Mouse (Mus musculus): Measurements from ENCODE around the gene Ikzf3. TPM values are rescaled to one million over a fixed set of nuclear protein-coding genes. Genes with fewer than 3 reads are reported as not detected.

The Ikzf3 gene
- polyA plus RNA-seq, 1 experiment: 0.82 TPM

DNA sequence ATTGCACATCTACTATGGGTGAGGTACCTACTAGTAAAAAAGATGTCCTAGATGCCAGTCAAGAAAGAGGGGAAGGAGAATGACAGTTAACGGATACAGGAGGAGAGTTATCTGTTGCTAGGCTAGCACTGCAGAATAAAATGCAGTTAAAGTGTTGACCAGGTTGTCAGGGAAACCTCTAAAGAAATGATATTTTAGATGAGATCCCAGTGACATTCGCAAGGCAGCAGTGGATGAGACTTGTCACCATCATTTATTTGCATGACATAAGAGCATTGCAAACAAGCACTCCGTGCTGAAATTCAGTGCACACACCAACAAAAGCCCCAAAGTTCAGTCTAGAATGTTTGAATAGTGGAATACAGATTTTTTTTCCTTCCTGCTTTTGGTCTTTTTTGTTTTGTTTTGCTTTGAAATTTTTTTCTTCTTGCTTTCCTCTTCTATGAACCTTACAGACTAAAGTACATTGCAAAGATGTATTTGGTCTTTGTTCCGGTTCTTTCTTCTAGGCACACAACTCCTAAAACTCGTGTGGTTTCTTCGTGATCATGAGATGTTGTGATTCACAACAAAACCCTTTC lies 32.4 kb downstream of the Ikzf3 start:
- no peak for DNase-seq (ENCODE audit: low read depth)

DNA sequence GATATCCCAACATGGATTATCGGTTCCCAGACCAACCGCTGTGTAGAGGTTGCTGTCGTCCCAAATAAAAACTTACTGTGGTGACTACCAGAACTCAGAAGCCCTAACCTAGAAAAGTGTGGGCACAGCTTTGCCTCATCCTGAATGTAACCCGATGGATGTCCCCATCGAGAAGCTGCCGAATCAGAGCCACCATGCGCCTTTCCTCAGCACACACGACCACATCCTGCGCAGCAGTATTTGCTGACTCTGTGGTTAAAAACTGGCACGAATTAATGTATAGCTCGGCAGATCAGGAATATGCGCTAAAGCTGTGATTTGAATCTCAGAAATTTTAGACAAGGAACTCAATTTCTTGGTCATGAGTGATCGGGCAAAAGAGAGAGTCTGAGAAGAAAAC lies 33.0 kb downstream of the Ikzf3 start:
- no peak for DNase-seq (ENCODE audit: low read depth)

DNA sequence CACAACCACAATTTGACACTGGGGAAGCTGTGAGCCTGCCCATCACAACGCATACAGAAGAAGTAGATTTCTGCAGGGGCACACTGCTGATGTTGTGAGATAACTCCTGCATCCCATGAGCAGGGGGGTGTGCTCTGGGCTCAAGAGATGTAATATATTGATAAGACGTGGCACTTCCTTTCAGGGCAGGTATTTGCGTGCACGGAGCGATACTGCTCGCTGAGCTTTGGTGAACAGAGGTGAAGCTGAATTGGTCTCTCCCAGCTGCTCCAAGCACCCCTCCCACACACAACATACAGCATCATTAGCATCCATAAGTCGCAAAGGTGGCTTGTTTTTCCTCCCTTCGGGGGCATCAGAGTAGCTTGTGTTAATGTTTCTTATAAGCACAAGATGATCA lies 35.7 kb downstream of the Ikzf3 start:
- no peak for DNase-seq (ENCODE audit: low read depth)

DNA sequence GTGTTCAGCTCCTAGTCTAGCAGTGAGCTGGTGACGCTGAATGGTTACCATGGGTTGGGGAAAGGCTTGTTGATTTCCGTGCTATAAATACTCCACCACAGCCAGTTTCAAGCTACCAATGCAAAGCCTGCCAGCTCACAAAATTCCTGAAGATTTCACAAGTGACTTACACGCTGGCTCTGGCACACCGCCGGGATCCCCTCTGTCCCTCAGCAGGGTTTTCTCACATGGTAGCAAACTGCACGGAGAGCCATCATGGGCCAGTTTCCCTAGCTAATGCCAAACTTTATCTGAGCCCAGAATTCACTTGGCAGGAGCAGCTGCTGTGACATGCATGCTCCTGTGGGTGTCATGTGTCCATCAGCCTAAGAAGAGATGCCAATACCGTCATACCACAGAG lies 36.4 kb downstream of the Ikzf3 start:
- no peak for DNase-seq (ENCODE audit: low read depth)

DNA sequence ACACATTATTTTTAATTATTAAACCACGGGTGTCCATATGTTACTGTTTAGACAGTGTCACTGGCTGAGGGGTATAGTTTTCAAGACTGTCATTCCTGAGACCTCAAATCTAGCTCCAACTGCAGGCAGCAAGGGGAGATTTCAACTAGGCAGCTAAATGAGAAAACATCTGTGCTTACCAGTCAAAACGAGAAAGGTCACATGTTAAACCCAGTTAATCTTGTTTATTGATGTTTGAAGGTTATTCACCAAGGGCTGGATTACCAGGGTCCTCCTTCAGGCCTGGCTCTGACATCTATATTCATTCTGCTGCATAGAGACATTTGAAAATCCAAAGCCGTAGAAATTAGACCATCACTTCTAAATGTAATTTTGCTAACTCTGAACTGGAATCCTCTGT lies 40.9 kb downstream of the Ikzf3 start:
- no peak for DNase-seq (ENCODE audit: low read depth)

DNA sequence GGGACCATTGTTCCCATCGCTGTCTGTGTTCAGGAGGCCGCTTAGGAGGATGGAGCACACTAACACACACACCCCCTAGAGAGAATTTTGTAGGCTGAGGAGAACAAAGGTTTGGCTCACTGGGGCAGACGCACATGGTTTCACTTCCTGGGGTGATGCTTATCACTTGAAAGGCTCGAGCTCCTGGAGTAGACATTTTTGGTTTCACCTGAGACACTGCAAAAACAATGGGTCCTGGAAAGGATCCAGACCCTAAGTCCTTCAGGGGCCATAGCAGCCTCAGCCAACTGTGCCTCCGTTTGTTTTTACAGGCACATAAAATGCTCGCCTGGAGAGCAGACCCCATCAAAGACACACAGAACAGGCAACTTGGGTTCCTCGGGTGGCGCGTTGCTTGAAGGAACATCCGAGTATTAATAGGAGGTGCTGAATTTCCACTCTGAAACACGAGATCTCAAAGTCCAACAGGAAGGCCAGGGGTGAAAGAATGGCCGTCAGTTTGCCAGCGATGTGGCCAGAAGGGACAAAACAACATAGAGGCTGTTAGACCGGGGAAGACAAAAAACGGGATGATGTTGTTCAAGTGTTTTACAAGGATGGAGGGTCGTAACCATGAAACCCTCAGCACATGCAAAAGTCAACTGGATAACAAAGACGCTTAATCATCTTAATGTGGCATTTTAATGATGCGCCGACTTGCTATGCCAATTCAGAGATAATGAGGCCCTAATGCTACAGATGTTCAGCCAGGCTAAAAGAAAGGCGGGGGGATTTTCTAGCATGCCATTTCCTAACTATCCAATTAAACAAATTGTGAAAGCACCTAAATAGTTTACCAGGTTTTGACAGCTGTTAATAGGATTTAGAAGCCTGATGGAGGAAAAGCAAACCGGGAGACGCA lies 48.2 kb downstream of the Ikzf3 start:
- no peak for DNase-seq (ENCODE audit: low read depth)

DNA sequence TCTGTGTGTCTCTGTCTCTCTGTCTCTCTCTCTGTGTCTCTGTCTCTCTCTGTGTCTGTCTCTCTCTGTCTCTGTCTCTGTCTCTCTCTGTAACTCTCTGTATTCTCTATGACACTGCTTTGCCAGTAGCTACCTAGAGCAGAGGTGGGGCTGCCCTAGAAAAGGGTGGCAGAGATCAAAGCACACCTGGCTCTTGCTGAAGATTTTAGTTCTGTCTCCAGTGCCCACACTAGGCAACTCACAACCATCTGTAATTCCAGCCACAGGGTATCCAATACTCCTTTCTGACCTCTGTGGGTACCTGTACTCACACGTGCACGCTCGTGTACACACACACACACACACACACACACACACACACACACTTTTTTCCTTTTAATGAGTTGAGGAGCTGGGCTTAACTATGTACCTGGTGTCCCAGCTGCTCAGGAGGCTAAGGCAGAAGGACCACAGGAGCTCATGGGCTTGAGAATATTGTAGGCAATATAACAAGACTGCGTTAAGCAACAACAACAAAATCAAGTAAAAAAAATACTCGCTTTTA lies 50.6 kb downstream of the Ikzf3 start:
- DNase-seq (ENCODE audit: low read depth): no peak

DNA sequence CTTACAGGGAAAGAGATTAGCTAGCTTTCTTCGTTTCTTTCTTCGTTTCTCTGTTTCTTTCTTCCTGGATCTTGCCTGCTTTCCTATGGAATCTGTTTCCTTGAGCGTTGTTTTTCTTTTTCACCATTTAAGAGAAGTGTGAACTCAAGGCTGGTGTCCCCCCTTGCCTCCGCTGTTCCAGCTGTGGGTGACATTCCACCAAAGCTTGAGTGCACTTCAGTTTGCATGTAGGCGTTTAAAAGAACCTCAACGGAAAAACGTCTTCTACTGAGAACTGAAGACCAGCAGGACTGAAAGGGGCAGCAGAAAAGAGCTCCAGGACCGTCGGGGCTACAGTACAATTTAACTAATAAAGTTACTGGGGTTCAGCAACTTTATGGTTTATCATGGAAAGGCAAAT lies 52.4 kb downstream of the Ikzf3 start:
- no peak for DNase-seq (ENCODE audit: low read depth)

DNA sequence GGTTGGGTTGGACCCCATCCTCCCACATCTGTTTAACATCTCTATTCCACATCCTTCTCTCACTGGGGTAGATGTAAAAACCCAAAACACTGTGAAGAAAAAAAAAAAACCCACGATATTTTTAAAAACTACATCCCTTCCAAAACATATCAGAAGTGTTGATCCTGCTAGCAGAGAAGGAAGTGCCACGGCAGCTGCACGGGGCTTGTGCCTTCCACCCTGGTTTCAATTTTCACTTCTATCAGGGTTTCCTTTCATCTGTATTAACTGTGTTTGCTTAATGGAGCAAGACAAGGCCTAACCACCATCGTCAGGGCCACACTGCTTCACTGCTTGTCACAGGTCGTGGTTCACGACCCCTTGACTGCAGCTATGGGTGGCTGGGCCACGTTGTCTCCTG lies 52.9 kb downstream of the Ikzf3 start:
- DNase-seq (ENCODE audit: low read depth): no peak

DNA sequence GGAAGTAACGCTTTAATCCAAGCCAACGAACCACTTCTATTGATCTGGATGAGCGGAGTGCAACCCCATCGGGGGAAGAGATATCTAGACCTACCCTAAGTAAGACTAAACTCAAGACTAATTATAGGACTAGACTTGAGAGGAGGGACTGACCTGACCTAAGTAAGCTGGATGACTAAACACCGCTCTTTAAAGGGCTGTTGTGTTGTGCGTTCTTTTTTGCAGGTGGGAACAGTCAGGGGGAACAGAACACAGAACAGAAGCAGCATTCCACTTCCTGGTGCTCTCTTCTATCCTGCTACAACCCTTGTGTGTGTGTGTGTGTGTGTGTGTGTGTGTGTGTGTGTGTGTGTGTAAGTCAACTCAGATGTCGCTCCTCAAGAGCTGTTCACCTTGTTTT lies 54.3 kb downstream of the Ikzf3 start:
- DNase-seq (ENCODE audit: low read depth): no peak

DNA sequence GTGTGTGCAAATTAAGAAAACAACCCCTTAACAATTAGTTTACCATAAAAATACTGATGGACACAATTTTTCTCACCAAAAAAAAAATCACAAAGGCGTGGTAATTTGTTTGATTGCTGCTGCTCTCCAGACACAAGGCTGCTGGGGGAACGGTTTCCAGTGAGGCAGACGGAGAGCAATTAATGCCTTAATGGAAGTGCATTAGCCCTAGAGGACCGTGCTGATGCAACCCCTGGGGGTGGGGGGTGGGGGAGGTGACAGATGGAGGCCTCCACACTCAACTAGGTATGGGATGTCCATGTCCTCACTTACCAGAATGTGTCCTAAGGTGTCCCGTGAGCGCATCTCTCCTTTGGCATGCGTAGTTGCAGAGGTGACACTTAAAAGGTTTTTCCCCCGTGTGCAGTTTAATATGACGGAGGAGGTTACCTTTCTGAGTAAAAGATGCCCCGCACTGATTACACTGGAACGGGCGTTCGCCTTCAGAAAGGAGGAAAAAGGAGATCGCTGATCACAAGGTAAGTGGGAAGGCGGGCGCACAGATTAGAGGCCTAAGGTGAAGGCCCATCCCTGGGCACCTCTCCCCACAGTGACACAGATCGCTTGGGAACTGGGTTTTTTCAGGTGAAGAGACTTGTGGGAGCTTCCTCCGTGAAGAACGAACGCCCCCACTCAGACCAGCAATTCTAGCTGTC lies 57.1 kb downstream of the Ikzf3 start:
- DNase-seq (ENCODE audit: low read depth): no peak

DNA sequence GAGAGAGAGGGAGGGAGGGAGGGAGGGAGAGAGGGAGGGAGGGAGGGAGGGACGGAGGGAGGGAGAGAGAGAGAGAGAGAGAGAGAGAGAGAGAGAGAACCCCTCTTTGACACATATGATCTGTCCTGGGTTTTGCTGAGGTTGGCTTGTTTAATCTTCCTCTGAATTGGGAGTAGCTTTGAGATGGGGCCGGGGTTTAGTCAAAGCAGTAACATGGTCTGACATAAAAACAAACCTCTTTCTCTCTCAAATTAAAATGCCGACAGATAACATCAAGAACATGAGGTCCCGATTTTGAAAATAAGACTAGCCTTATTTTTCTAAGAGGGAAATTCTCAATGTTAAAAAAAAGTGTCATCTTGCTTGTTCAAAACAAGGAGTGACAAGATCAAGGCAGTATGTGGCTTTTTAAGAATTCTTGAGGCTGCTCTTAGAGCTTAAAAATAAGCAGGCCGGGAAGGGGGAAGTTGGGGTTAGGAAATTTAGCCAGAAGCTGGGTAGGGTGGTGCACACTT lies 58.2 kb downstream of the Ikzf3 start:
- DNase-seq (ENCODE audit: low read depth): no peak

DNA sequence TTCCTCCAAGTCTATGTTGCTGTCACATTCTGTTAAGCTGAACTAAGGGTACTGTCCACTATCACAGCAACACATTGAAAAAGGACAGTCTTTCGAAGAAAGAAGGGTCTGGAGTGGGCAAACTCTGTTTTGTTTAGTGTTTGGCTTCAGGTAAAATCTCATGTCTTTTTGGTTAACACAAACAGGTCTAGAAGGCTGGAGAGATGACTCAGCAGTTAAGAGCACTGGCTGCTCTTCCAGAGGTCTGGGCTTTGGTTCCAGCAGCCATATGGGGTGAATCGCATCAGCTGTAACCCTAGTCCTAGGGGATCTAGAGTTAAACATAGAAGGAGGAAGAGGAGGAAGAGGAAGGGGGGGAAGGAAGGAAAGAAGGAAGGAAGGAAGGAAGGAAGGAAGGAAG lies 60.1 kb downstream of the Ikzf3 start:
- no peak for DNase-seq (ENCODE audit: low read depth)

DNA sequence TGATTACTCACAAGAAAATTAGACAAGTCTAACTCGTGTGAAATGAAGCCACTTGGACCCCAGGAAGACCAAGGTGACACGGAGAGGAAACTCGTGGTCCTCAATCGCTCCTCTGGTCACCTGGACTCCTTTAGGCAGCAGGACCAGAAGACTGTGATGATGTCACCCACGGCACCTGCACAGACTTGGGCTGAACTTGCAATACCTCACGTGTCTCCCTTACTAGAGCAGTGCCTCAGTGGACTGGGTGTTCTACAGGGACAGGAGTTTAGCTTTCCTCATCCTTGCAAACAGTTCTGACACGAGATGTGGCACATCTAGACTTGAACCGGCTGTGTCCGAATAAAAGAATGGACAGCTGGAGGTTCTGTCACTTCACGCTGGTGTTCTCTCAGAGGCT lies 63.8 kb downstream of the Ikzf3 start:
- no peak for DNase-seq (ENCODE audit: low read depth)

DNA sequence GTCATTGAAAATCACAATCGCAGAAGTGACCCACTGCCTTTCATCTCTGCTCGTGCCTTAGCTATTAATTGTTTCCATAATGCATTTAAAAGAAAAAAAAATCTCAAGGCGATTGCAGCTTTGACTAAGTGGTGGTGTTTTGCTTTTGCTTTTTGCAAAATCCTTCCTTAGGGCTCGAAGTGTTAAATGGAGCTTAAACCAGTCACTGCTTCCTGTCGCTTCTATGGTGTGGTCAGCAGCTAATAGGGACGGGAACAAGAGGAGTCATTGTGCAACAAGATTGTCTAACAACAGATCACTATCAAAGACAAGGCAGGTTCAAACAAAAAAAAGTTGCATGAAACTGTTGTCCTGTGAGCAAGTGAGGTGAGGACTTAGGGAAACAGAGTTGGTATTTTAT lies 64.6 kb downstream of the Ikzf3 start:
- DNase-seq (ENCODE audit: low read depth): peak; percentile 49

DNA sequence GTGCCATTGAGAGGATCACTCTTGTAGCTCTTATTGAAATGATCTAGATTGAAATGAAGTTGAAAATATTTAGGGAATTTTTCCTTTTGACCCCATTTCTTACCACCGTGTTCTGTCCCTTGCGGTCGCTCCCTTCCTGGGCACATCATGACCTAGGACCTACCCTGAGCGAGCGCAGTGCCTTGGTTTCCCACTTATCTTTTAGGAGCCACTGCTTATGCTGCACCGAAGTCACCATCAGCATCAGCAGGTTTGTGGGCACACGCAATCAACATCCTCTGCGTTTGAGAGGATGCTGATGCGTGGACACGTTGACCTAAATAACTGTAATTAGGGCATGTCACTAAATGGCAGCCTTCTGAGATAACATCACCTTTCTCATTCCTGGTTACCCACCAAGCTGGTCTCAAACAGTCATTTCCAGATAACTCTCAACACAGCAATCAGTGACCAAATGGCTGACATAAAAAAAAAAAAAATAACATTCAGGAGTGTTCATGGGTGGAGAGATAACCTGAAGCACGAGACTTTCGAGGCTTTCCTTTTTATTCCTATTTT lies 65.8 kb downstream of the Ikzf3 start:
- no peak for DNase-seq (ENCODE audit: low read depth)

DNA sequence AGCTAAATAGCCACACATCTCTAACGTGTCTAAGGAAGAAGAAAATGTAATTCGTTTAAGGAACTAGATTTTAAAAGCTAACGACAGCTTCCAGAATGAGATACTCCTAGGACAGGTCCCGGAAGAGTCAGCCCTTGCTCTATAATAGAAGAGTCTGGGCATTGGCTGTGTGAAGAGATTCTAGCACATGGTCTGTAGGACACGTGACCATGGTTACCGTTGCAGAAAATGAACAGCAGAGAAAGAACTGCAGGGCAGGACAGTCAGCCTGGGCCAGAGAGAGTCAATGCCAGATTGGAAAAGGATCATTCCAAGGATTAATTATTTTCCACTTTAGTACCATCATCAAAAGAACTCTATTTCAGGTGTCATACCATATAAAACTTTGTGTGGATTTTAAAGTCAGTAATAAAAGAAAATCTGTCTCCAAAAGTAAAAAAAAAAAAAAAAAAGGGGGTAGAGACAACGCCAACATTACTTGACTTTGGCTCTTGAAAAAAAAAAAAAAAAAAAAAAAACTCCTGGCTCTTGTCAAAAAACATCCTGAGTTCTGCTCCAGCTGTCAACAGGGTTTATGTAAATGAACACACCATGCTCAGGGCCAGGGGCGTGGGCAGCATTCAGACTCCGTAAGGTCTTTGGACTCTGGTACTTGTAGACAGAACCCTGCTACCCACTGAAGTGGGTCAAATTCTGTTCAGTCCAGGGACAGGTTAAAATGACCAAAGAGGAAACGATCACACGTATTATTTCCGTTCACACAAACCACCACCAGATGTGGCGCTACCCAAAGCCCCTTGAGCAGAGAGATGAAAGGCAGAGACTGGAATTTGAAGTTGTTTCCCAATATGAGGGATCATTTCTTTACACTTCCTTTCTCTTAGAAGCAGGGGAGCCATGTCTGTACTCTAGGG lies 66.5 kb downstream of the Ikzf3 start:
- DNase-seq (ENCODE audit: low read depth): no peak

DNA sequence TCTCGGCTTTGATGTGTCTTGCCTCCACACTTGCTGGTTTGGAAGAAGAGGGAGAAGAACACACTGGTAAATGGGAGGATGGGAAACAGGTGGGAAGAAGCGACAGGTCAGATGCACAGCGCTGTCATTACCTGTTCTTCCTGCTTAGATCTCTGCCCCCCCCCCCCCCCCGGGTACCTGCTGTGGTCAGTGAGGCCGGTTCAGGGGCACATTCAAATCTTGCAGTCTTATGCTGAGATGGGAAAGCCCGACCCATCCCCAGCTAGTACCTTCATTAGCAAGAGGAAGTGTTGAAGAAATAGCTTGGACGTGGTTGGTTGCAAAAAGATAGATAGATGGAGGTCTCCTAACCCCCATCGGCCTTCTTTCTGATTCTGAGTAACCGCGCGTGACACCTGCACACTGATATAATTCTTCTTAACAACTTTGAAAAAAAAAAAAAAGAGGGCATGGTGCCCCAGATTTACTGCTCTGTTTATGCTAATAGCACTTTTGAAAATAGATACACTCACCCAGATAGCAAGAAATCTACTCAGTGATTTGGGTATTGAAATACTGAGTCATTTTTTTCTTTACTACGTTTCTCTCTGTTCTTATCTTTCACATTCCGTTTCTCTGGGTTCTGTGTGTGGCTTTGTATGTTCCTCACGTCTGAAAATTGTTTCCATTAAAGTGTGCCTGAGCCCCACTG lies 68.7 kb downstream of the Ikzf3 start:
- DNase-seq (ENCODE audit: low read depth): no peak

DNA sequence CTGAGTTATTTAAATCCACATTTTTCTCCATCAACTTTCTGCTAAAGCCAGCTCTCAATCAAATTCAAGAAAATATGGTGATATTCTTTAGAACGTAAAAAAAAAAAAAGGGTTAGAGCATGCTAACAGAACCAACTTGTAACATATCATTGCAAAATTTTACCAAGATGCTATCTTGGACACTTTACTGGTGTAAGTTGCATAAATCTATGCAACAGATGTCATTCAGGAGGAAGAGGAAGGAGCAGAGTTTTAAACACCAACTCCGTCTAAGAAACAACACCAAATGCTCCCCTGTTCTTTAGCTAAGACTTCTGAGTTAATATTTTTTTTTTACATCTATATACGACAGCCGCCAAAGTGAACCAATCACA lies 69.4 kb downstream of the Ikzf3 start:
- DNase-seq (ENCODE audit: low read depth): no peak

DNA sequence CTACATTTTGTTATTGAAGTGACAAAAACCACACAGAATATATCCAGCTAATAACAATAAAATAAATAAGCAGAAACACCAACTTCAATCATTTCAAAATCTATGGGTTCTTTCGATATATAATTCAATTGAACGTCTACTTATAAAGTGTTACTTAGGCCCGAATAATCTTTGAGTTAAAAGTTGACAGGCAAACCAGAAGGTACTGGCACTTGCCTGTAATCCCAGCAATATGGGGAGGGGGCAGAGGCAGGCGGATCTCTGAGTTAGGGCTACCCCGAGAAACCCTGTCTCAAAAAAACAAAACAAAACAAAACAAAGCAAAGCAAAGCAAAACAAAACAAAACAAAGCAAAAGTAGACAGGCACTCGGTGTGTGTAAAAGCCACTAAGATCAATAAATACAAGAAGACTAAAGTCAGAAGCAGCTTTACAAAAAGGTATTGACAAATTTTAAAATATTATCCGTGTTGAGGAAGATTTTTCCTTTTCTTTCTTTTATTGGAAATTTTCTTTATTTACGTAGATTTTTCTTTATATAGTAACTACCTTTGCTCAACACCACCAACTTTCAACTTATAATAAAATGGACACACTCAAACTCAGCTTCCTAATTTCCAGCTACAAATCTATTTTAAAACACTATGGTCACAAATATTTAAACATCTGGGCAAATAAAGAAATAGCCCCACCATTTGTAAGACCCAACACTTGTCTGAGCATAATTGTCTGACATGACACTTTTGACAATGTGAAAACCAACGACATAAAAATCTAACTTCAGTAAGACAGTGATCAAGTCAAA lies 70.0 kb downstream of the Ikzf3 start:
- DNase-seq (ENCODE audit: low read depth): no peak
